Mouse (Mus musculus) MEL (cell line): ENCODE data around the gene Txnrd1. TPM values are rescaled to one million over a fixed set of nuclear protein-coding genes. Genes with fewer than 3 reads are reported as not detected.
A peak's percentile ranks its signal among the peaks of the same experiment; 100 is the strongest.

Experiments
- DNase-seq: peaks from one replicate; pipeline ENCODE4 v3.0.0; 2011; ENCODE audit warnings: low read depth, low spot score
- H3K27ac ChIP-seq: 2 replicates; pipeline ENCODE4 v1.5.1; 2012; ENCODE audit warnings: low read depth, mild to moderate bottlenecking, control low read depth, low read length, moderate library complexity; ENCODE audit not compliant: control insufficient read depth
- H3K27me3 ChIP-seq, 2 experiments: fragments of 150-350 bp in 1 of 2; sonication (generic) in 1 of 2; 2 replicates each; pipeline ENCODE4 v1.6.1; 2012; ENCODE audit warnings: low read length in 2 of 2, mild to moderate bottlenecking in 2 of 2, improper control_type of control experiment in 1 of 2, moderate library complexity in 1 of 2; ENCODE audit not compliant: insufficient read depth in 2 of 2, control insufficient read depth in 1 of 2
- H3K36me3 ChIP-seq, 2 experiments: 2 replicates each; pipeline ENCODE4 v1.6.1; 2012 to 2014; ENCODE audit warnings: low read length in 2 of 2, improper control_type of control experiment in 1 of 2, inconsistent platforms in 1 of 2, mild to moderate bottlenecking in 1 of 2; ENCODE audit not compliant: insufficient read depth in 2 of 2, control insufficient read depth in 1 of 2
- H3K4me1 ChIP-seq, 2 experiments: fragments of 150-350 bp in 1 of 2; sonication (generic) in 1 of 2; 2 replicates each; pipeline ENCODE4 v1.6.1; 2012; ENCODE audit warnings: low read length in 2 of 2, improper control_type of control experiment in 1 of 2, mild to moderate bottlenecking in 1 of 2; ENCODE audit not compliant: insufficient read depth in 2 of 2, control insufficient read depth in 1 of 2
- H3K4me3 ChIP-seq, 2 experiments: fragments of 150-350 bp in 1 of 2; sonication (generic) in 1 of 2; 2 replicates each; pipeline ENCODE4 v1.5.1; 2012; ENCODE audit warnings: low read depth in 2 of 2, low read length in 2 of 2, mild to moderate bottlenecking in 2 of 2, moderate library complexity in 2 of 2, control low read depth in 1 of 2, improper control_type of control experiment in 1 of 2; ENCODE audit not compliant: control insufficient read depth in 1 of 2, insufficient read depth in 1 of 2
- H3K79me2 ChIP-seq: 2 replicates; pipeline ENCODE4 v1.6.1; 2012; ENCODE audit warnings: mild to moderate bottlenecking, low read length, moderate library complexity; ENCODE audit not compliant: control insufficient read depth, poor library complexity, insufficient read depth
- H3K9ac ChIP-seq: 2 replicates; pipeline ENCODE4 v1.6.1; 2012; ENCODE audit warnings: low read depth, mild to moderate bottlenecking, control low read depth, low read length, moderate library complexity; ENCODE audit not compliant: control insufficient read depth, poor library complexity, severe bottlenecking
- H3K9me3 ChIP-seq: fragments of 150-350 bp; sonication (generic); replicated peaks from 2 replicates; pipeline ENCODE4 v1.6.1; 2012; ENCODE audit warnings: mild to moderate bottlenecking, low read length, improper control_type of control experiment, moderate library complexity; ENCODE audit not compliant: insufficient read depth
- BHLHE40 ChIP-seq: IDR thresholded peaks from 2 replicates; pipeline ENCODE4 v1.6.1; 2012; ENCODE audit warnings: low read depth, mild to moderate bottlenecking, inconsistent platforms, low read length, improper control_type of control experiment, borderline replicate concordance
- CTCF ChIP-seq, 3 experiments: IDR thresholded peaks in 2 of 3; conservative IDR thresholded peaks in 1 of 3; 2 replicates each; pipeline ENCODE4 v1.5.1; 2011 to 2012; ENCODE audit warnings: low read length in 3 of 3, low read depth in 2 of 3, mild to moderate bottlenecking in 2 of 3, improper control_type of control experiment in 1 of 3, inconsistent platforms in 1 of 3, mixed read lengths in 1 of 3, moderate library complexity in 1 of 3; ENCODE audit not compliant: control insufficient read depth in 1 of 3, insufficient read depth in 1 of 3, poor library complexity in 1 of 3, severe bottlenecking in 1 of 3
- EP300 ChIP-seq, 2 experiments: IDR thresholded peaks; 2 replicates each; pipeline ENCODE4 v1.6.1; 2011; ENCODE audit warnings: improper control_type of control experiment in 2 of 2, low read length in 2 of 2, low read depth in 1 of 2, mild to moderate bottlenecking in 1 of 2
- ETS1 ChIP-seq: IDR thresholded peaks from 2 replicates; pipeline ENCODE4 v1.6.1; 2012; ENCODE audit warnings: low read depth, mild to moderate bottlenecking, inconsistent platforms, low read length, improper control_type of control experiment, moderate library complexity
- GATA1 ChIP-seq: IDR thresholded peaks from 2 replicates; pipeline ENCODE4 v1.6.1; 2011; ENCODE audit warnings: low read depth, low read length, improper control_type of control experiment
- HCFC1 ChIP-seq: IDR thresholded peaks from 2 replicates; pipeline ENCODE4 v1.6.1; 2012; ENCODE audit warnings: low read depth, mild to moderate bottlenecking, inconsistent platforms, low read length, improper control_type of control experiment, moderate library complexity
- KAT2A ChIP-seq: conservative IDR thresholded peaks from 2 replicates; pipeline ENCODE4 v1.6.1; 2012; ENCODE audit warnings: low read depth, low read length, improper control_type of control experiment, inconsistent platforms
- MYC ChIP-seq: IDR thresholded peaks from 2 replicates; pipeline ENCODE4 v1.6.1; 2011; ENCODE audit warnings: low read depth, mild to moderate bottlenecking, low read length, improper control_type of control experiment, moderate library complexity
- NELFE ChIP-seq: IDR thresholded peaks from 2 replicates; pipeline ENCODE4 v1.6.1; 2011; ENCODE audit warnings: low read depth, low read length, improper control_type of control experiment
- NRF1 ChIP-seq: IDR thresholded peaks from 2 replicates; pipeline ENCODE4 v1.6.1; 2014; ENCODE audit warnings: low read depth, mild to moderate bottlenecking, inconsistent platforms, low read length, improper control_type of control experiment, moderate library complexity; ENCODE audit not compliant: poor library complexity, insufficient read depth, severe bottlenecking
- RAD21 ChIP-seq: IDR thresholded peaks from 2 replicates; pipeline ENCODE4 v1.6.1; 2011; ENCODE audit warnings: mild to moderate bottlenecking, low read depth, low read length, improper control_type of control experiment
- RCOR1 ChIP-seq: IDR thresholded peaks from 2 replicates; pipeline ENCODE4 v1.6.1; 2012; ENCODE audit warnings: low read depth, mild to moderate bottlenecking, inconsistent platforms, low read length, improper control_type of control experiment
- SIN3A ChIP-seq: IDR thresholded peaks from 2 replicates; pipeline ENCODE4 v1.6.1; 2012; ENCODE audit warnings: low read length, improper control_type of control experiment, inconsistent platforms
- SMC3 ChIP-seq: IDR thresholded peaks from 2 replicates; pipeline ENCODE4 v1.6.1; 2011; ENCODE audit warnings: low read depth, low read length, improper control_type of control experiment
- TCF12 ChIP-seq: IDR thresholded peaks from 2 replicates; pipeline ENCODE4 v1.6.1; 2014; ENCODE audit warnings: low read depth, mild to moderate bottlenecking, inconsistent platforms, low read length, improper control_type of control experiment, moderate library complexity
- ZC3H11A ChIP-seq: IDR thresholded peaks from 2 replicates; pipeline ENCODE4 v1.6.1; 2012; ENCODE audit warnings: low read depth, mild to moderate bottlenecking, inconsistent platforms, low read length, improper control_type of control experiment
- polyA plus RNA-seq, 2 experiments: library from polyadenylated mRNA; stranded (reverse) in 1 of 2; unstranded in 1 of 2; fragments of >175 nt in 1 of 2; fragments of >200 nt in 1 of 2; gene quantifications; 2 replicates each; pipeline versions ENCODE4 v1.2.1 to v1.2.4; 2012; ENCODE audit warnings: low replicate concordance in 2 of 2, low read depth in 1 of 2; ENCODE audit not compliant: insufficient read length in 2 of 2, insufficient read depth in 1 of 2, missing spikeins in 1 of 2
- total RNA-seq: library from RNA; depleted of rRNA; stranded (reverse); fragments of 300-350 nt; gene quantifications from 2 replicates; pipeline ENCODE4 v1.2.3, GENCODE M21; 2012

The Txnrd1 gene
- total and polyA plus RNA-seq, 3 experiments: 91.6 to 127 TPM; not detected in 1

DNA sequence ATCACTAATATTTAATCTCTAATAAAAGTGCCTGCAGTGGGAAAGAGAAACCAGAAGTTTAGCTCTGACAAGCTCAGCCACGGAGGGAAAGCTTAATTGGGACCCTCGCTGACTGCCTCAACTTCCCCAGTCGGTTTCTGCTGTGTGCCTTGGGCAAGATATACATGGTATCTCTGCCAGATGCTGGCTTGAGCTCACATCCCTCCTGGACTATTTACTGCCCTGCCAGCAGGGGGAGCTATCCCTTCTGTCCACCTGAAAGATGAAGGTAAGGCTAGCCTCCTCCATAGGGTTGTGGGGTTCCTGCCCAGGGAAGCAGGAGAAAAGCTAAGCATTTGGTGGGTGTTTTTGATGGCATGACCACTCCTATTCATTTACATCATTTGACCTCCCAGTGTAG lies 76.4 kb downstream of the Txnrd1 start:
- Histone ChIP-seq H3K4me1 (peaks cover 3 to 11% of the 10 kb centered on the region in 2 experiments; a peak in 3 of 4 replicates), H3K79me2 (no peaks in the 10 kb centered on the region), H3K4me3 (no peak overlapping the region), H3K27me3 (peaks cover 0 to 2% of the 10 kb centered on the region in 2 experiments; a peak in 1 of 4 replicates), H3K9me3 (no peaks in the 10 kb centered on the region), H3K27ac (no peak overlapping the region), H3K36me3 (peaks cover 0 to 3% of the 10 kb centered on the region in 2 experiments; a peak in 2 of 4 replicates), H3K9ac (no peak overlapping the region)
- peak; percentile 54 to 65 (median 54) for TF ChIP-seq CTCF (IDR thresholded peaks at IDR 0.05 in 2 of 3, conservative IDR thresholded peaks at IDR 0.05 in 1 of 3; ENCODE audit: control insufficient read depth in 1 of 3, insufficient read depth in 1 of 3, low read depth in 2 of 3, low read length in 3 of 3, poor library complexity in 1 of 3, severe bottlenecking in 1 of 3)
- TF ChIP-seq BHLHE40: no peak
- 0 out of 2 replicates have a peak, but pooled peaks have one; percentile 36 for TF ChIP-seq SMC3
- peak; percentile 35 for DNase-seq

DNA sequence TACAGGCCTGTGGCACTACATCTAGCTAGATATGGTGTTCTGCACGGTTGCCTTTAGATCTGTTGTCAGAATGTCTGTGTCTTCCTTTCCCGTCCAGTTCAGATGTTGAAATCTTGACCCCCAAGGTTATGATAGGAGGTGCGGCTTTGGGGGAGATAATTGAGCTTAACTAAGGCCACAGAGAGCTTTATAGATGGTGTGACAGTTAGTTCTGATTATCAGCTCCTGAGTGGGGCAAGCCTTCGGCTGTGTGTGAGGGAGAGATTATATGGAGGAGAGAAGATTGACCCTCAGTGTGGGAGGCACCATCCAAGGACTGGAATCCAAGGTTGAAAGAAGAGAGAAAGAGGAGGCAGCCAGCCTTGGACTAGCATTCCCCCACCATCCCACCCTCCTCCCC lies 79.5 kb downstream of the Txnrd1 start:
- Histone ChIP-seq H3K9ac (no peak overlapping the region), H3K4me3 (no peak overlapping the region), H3K79me2 (no peaks in the 10 kb centered on the region), H3K27me3 (no peaks in the 10 kb centered on the region), H3K9me3 (no peaks in the 10 kb centered on the region), H3K4me1 (peaks cover 3 to 11% of the 10 kb centered on the region in 2 experiments; a peak in 3 of 4 replicates), H3K27ac (no peak overlapping the region), H3K36me3 (peaks cover 0 to 3% of the 10 kb centered on the region in 2 experiments; a peak in 2 of 4 replicates)
- TF ChIP-seq KAT2A (no peak), EP300 (IDR thresholded peaks at IDR 0.05; ENCODE audit: low read depth in 1 of 2, low read length in 2 of 2) (peak; percentile 68 to 83), TCF12 (peak; percentile 69), GATA1 (peak; percentile 53), ETS1 (no peak), RCOR1 (peak; percentile 26; the same call in 1 of the 2 replicates)
- peak; percentile 26 for DNase-seq

DNA sequence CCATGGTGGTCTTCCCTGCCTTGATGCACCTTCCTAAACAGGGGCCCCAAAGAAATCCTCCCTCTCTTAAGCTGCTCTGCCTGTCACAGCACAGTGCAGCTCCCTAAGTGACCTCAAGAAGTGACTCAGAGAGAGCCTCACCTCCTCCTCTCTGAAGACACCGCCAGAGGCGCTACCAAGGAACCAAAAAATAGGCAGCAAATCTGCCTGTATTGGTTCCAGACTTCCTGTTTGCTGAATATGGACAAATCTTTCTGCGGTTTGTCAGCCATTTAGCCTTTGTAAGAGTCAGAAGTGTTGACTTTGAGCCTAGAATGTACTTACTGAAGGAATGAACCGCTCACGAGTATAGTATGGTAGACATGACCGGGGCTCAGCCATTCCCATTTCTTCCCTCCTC lies 80.0 kb downstream of the Txnrd1 start:
- Histone ChIP-seq H3K4me1 (peaks cover 3 to 11% of the 10 kb centered on the region in 2 experiments; a peak in 3 of 4 replicates), H3K9me3 (no peaks in the 10 kb centered on the region), H3K79me2 (no peaks in the 10 kb centered on the region), H3K4me3 (peak overlapping the region; percentile 3 to 23; a peak in 1 of 4 replicates), H3K27ac (peak overlapping the region; percentile 1; the same call in 1 of the 2 replicates), H3K9ac (no peak overlapping the region), H3K36me3 (peaks cover 0 to 3% of the 10 kb centered on the region in 2 experiments; a peak in 2 of 4 replicates), H3K27me3 (no peaks in the 10 kb centered on the region)
- peak; percentile 35; the same call in 1 of the 2 replicates for TF ChIP-seq SMC3
- TF ChIP-seq NRF1: no peak
- TF ChIP-seq CTCF (IDR thresholded peaks at IDR 0.05 in 2 of 3, conservative IDR thresholded peaks at IDR 0.05 in 1 of 3; ENCODE audit: control insufficient read depth in 1 of 3, insufficient read depth in 1 of 3, low read depth in 2 of 3, low read length in 3 of 3, poor library complexity in 1 of 3, severe bottlenecking in 1 of 3): peak in 1 of 3 experiments; percentile 48; a peak in 3 of 6 replicates
- no peak for TF ChIP-seq NELFE
- TF ChIP-seq ZC3H11A: no peak
- no peak for TF ChIP-seq HCFC1
- peak; percentile 17 for TF ChIP-seq RAD21
- TF ChIP-seq TCF12: no peak
- TF ChIP-seq EP300 (IDR thresholded peaks at IDR 0.05; ENCODE audit: low read depth in 1 of 2, low read length in 2 of 2): peak in 1 of 2 experiments; percentile 20; a peak in 1 of 4 replicates
- TF ChIP-seq SIN3A: 0 out of 2 replicates have a peak, but pooled peaks have one; percentile 48
- no peak for TF ChIP-seq MYC
- peak; percentile 78 for DNase-seq
